Mouse (Mus musculus): ENCODE results near the gene Kcnn1.

Gene Kcnn1

DNA sequence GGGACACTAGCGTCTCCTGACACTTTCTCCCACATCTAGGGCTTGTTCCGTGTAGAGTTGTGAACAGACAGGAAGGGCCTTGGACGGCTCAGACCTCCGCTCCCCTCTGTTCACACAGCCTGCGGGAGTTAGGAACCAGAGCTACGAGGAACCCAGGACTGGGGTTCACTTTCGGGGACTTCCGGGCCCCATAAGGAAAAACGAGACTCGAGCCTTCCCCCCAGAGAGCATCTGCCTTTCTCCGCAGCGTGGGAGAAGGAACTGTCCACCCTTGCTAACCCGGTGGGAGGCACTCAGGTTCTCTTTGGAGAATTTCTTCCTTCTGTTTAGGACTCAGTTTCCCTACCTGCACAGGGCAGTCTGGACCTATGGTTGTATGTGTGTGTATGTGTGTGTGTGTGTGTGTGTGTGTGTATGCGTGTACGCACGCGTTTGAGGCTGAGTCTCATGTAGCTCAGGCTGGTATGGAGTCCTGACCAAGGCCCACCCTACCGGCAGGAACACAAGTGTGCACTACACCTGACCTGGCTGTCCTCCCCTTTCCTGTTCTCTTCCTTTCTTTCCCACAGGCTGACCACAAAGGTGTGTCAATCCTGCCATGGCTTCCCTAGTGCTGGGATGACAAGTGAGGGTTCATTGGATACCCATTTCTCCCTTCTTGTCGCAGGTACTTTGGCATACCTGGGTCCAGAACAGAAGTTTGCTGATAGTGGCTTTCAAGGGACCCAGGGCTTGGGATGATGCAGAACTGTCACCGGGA is 30.0 kb upstream of the Kcnn1 start:
- no peak for DNase-seq

DNA sequence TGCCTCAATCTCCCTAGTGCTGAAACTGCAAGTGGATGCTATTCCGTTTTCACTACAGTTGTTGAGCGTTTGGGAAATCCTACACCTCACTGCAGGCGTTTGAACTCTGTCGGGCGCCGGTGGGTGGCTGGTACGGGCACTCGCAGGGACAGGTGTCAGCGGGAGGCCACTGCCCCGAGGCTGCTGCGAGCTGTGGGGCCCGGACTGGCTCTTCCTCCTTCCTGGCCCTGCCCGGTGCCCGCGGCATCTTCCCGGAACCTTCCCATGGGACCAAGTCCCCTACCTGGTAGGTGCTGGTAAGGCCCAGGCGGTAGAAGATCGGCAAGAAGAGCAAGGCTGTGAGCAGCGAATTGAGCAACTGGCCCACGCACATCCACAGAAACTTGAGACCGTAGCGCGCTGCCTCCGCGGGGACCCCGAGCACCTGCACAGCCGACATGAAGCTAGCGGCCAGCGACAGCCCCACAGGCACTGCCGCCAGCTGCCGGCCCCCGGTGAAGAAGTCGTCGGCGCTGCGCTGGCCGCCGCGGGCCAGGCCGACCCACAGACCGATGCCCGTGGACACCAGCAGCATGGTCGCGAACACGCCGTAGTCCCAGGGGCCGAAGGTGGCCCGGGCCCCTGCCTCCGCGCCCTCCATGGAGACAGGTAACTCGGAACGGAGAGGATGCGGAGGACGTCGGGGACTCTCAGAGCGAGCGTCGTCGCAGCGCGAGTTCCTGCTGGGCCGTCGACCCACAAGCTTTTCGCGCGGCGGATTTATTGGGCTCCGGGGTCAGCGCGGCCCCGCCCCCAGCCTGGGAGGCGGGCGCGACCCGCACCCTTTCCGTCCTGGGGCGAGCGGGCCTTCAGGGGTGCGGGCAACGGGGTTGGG is 29.2 kb upstream of the Kcnn1 start, which contains the start of gene Slc5a5:
TSS of gene Slc5a5 (minus strand) at position 736 of the 874 bp plus-strand sequence.
- DNase-seq: no peak

- no peak for DNase-seq
These were observed 28.3 kb upstream of the Kcnn1 start for GRCm38 (mm10) chr8:70891356-70891755.

DNA sequence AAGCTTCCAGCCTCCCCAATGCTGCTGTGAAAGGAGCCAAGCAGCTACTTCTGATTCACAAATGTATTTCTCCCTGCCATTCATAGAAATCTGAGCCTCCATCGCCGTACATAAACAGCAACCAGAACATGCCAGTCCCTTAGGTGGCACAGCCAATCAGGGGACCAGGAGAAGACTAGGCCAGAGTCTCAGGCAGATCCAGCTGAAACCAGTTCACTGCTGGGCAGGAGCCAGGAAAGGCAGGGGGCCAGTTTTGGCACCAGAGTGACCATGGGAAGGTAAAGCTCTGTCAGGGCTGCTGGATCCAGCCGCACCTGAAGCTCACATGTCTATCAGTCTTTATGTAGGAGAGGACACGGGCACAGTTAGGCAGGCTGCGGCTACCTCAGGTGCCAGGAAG is 27.6 kb upstream of the Kcnn1 start:
- no peak for DNase-seq

GRCm38 (mm10) chr8:70887669-70888068 is 24.6 kb upstream of the Kcnn1 start:
- DNase-seq: peak; percentile 76

DNA sequence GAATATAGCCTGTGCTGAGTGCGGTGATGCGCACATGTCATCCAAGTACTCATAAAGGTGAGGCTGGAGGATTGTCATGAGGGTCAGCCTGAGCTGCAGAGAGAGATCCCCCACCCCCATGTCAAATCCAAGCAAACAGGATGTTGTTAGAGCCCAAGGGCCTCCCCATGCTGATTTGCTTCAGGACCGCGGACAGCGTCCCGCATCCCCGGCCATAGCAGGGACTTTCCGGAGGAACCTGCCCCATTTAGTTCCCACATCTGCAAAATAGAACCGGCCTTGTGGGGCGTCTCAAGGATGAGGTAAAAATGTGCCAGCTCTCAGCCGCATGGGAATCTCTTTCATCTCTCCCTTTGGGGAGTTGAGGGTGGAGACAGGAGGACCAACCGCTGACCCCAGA is 22.6 kb upstream of the Kcnn1 start:
- DNase-seq: no peak

DNA sequence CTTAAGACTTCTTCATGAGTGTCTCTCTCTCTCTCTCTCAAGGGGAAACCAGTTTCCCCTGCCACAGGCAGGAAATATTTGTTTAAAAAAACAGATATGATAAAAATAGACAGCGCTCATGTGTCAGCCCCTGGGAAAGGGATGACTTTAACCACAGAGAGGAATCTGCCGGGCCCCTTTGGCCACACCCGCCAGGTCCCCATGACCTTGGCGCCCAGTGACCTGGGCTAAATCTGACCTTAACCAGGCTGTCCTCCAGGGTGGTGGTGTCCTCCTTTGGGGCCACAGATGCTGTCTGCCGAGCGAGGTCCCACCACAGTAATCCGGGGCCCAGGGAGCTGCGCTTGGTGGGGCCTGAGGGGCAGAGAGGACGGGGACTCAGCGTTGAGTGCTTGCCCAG is 21.6 kb upstream of the Kcnn1 start:
- DNase-seq: no peak

DNA sequence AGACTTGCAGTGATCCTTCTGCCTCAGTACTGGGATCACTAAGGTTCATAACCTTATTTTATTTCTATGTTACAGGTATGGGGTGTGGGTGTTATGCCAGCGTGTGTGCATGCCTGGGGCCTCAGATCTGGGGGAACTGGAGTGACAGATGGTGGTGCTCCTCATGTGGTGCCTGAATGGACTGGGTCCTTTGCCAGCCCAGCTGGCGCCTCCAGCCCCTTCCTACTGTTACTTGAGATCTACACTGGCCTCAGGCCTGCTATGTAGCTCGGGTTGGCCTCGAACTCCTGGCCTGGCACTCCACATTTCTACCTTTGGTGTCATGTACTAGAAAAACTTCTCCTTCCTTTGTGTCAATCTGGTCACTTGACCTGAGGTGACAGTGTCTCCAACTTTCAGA is 21.1 kb upstream of the Kcnn1 start:
- no peak for DNase-seq

DNA sequence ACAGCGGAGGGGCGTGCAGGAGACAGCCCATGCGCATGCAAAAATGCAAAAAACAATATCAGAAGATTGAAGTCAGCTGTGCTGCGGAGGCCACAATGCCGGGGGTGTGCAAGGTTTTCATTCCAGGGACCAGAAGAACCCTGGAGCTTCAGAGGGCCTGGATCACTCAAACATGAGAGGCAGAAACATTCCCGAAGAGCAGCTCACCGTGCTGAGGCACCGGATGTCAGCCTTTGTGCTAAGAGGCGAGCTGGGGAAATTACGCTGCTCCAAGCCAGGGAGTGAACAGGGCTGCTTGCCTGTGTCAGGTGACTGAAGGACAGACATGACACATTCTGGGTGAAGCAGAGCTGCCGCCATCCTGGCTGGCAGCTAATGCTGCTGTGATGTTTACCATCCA is 17.5 kb upstream of the Kcnn1 start:
- no peak for DNase-seq

- DNase-seq: no peak
These were observed 17.1 kb upstream of the Kcnn1 start for GRCm38 (mm10) chr8:70880126-70880525.

DNA sequence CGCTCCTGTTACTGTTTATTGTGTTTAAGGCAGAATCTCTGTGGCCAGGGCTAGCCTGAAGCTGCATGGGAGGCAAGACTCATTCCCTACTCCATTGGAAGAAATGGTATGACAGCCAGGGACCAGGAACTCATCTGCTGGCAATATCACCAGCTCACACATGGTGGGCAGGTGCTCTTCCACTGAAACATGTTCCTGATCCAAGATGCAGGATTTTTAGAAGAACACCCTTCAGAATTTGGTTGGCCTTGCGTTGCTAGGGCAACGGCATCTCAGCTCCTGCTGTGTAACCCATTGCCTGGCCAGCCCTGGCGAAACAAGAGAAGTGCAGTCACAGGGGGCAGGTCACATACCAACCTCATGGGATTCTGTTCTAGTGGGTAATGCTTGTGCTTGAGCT is 16.4 kb upstream of the Kcnn1 start:
- DNase-seq: no peak

DNA sequence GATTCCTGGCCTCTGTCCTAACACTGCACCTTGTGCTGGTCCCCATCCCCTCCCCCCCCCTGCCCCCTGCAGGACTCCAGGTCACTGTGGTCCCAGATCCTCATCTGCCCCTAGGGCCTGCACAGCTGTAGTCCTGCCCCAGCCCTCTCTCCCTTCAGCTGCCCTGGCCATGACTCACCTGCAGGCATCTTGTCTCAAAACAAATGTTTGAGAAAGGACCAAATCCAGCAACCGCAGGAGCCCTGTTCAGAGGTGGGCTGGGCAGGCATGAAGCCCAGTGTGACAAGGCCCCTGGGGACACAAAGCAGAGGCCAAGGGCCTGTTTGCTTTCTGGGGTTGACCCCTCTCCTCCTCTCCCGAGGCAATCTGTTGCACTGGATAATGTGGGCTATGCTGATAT is 15.1 kb upstream of the Kcnn1 start:
- no peak for DNase-seq

DNA sequence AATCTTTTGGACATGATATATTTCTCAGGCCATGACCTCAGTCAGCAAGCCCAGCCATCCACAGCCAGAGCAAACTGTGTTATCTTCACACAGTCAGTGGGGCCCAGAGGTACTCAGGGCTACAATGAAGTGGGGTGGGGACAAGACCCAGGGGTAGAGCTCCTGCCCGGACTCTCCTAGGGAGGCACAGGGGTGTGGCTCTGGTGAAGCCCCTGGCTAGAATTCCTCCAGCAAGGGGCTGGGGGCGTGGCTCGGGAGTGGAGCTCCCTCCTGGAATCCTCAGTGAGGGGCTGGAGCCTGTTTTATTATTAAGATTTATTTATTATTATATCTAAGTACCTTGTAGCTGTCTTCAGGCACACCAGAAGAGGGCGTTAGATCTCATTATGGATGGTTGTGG is 13.3 kb upstream of the Kcnn1 start:
- no peak for DNase-seq

- DNase-seq: no peak
These were observed 11.4 kb upstream of the Kcnn1 start for GRCm38 (mm10) chr8:70874441-70874840.

- peak; percentile 96 for DNase-seq
These were observed 10.4 kb upstream of the Kcnn1 start, which contains the start of gene Ccdc124 for GRCm38 (mm10) chr8:70873364-70873985. Gene Ccdc124, minus strand, starts transcription at chr8:70873935.

DNA sequence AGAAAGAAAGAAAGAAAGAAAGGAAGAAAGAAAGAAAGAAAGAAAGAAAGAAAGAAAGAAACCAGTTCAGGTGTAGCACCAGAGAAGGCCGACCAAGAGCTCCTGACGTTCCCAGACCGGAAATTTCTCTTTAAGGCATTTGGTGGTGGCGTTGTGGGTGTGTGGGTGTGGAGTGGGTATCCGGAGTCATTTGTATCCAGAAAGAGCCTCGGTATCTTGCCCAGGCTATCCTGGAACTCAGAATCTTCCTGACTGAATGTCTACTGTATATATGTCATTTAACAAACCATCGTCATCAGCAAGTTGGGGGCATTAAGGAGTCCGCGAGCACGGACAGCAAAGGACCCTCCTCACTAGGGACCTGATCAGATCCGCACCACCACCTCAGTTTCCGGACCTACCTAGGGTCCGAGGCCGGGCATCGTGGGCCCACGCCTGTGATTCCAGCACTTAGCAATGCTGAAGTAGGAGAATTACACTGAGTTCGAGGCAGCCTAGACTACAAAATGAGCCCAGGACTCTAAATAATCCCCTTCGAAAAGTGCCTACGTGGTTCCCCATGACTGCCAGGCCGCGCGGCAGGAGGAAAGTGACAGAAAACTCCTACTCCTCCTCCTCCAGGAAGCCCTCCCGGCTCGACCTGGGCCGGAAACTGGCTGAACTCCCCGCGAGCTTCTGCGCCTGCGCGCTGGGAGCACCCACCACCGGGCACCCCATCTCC is 9.7 kb upstream of the Kcnn1 start:
- DNase-seq: no peak

GRCm38 (mm10) chr8:70871195-70871807 is 8.2 kb upstream of the Kcnn1 start:
- DNase-seq: no peak

GRCm38 (mm10) chr8:70869601-70870041 is 6.6 kb upstream of the Kcnn1 start:
- DNase-seq: peak; percentile 82

DNA sequence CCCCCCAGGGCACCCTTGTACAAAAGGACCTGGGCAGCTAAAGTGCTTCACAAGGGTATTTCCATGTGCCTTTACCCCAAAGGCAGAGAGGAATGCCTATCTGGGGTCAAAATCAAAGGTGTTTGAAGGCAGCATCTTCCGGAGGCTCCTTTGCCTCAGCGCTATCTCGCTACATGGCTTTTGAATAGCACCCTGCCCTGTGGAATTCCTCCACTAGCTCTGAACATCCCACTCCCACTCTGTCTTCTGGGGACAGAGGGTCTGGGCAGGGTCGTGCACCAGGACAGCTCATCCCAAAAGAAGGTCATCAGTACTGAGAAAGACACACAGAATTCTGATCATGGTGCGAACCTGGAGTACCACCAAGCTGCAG is 6.1 kb upstream of the Kcnn1 start:
- no peak for DNase-seq

GRCm38 (mm10) chr8:70868559-70869198 is 5.6 kb upstream of the Kcnn1 start:
- DNase-seq: no peak

GRCm38 (mm10) chr8:70866566-70866965 is 3.5 kb upstream of the Kcnn1 start:
- DNase-seq: no peak

GRCm38 (mm10) chr8:70866001-70866520 is 3.0 kb upstream of the Kcnn1 start:
- DNase-seq: no peak
